Mouse (Mus musculus) thymus, postnatal 10 days (tissue): Measurements from ENCODE around the gene Scgb2b11.
"Not testable (repeated sequence)": the region's sequence is repeated elsewhere in the genome, so short reads cannot be mapped to it uniquely, and the experiment has no call there.

Experiments
- DNase-seq, 2 experiments: peaks; one replicate each; pipeline ENCODE4 v3.0.0; 2021; ENCODE audit warnings: low spot score in 2 of 2

Scgb2b11 gene

DNA sequence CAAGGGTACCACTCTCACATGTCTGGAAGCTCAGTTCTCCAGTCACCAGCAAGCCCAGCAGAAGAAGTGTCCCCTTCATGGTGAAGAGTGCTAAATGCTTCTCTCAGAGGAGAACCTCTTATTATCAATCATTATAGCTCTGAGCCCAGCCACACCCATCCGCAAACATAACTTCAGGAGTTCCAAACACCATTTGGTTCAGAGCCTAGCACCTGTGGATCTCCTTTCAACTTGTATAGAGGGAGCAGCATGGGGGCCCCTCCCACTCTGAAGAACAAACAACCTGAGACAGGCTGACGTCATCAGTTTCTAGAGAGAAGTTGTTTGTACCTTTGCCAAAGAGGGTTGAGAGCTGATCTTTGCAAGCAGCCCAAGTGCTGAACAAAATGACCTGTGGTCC, at the start of gene Scgb2b11:
Gene Scgb2b11, minus strand, starts transcription at position 101 of the 400 bp plus-strand sequence.
- not testable (repeated sequence) for DNase-seq

DNA sequence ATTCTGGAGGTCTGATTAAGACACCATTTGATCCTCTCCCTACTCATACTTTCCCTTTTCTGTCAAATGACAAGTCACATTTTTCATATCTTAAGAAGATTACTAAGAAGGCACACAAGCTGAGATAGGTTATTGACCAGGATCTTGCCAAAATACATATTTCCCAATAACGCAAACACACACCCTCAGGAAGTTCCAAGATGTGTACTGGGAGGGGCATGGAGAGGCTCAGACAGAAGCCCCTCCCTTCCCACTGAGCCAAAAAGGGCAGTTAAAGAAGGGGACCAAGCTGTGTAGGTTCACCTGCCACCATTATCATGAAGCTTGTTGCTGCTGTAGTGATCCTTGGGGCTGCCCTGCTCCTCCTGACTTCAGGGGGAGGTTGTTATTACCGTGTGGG, 11.6 kb upstream of the Scgb2b11 start, which contains the start of gene Scgb1b11:
Gene Scgb1b11, plus strand, starts transcription at position 301 of the 400 bp plus-strand sequence.
- not testable (repeated sequence) for DNase-seq
